Mouse (Mus musculus): ENCODE results near the gene Atp6v0d1.
"Not testable (repeated sequence)": the region's sequence is repeated elsewhere in the genome, so short reads cannot be mapped to it uniquely, and the experiment has no call there.

Atp6v0d1 gene

DNA sequence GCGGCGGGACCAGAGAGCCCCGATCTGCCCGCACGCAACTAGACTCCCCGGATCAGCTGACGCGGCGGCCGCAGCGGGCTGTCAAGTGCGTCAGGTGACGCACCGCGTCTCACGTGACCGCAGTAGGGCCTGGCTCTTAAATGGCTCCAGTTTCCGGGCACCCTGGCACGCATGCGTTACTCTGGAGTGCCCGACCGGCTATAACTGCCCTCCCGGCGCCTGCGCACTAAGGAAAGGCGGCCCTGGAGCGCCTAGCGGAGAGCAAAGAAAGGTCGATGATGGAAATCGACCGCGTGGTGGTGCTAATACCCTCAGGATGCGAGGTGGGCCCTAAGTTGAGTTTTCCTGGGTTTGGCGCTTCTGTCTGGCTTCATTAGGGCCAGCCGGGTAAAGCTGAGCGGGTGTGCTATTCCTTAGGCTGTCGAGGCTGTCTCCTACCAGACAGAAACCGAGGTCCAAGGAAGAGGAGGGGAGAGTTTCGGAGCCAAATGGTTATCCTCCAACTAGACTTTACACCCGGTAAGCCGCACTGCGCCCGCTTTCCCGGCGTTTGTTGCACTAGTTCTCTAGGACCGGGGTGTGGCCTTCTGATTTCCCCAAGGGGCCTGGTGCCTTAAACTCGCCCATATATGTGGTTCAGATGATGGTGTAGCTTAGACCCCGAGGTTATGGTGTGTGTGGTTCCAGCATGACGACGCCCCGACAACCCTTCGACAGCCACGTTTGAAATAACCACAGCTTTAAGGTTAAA, at the start of gene Atp6v0d1:
Gene Atp6v0d1, minus strand, starts transcription at position 96 of the 751 bp plus-strand sequence.
- DNase-seq (ENCODE audit: low spot score in 2 of 2): peak; percentile 99 to 100

DNA sequence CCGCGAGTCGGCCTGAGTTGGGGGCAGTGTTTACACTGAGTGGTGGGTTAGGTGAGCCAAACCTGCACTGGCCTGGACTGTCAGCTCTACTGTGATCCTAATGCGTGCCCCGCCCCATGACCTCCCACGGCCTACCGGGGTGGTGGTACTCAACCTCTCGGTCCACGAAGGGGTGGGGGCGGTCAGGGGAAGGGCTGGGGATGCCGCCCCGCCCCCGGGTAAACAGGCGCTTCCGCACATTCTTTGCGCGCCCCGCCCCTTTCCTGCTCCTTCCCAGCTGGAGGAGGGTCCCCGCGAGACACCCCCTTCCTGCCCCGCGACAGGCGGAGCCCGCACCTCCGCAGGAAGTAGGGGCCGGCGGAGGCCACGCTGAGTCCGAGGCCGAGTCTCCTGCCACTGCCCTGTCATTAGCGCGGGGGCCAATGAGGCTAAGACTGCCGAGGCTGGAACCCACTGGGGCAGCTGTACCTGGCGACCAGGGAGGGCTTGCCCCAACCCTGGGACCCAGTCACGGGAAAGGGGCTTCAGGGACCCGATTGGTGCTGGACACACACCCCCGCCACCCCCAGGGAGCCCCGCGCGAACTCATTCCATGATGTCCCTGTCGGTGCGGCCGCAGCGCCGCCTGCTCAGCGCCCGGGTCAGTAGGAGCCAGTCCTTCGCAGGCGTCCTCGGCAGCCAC, 48.1 kb upstream of the Atp6v0d1 start:
- DNase-seq (ENCODE audit: low spot score in 2 of 2): peak; percentile 36 to 38

DNA sequence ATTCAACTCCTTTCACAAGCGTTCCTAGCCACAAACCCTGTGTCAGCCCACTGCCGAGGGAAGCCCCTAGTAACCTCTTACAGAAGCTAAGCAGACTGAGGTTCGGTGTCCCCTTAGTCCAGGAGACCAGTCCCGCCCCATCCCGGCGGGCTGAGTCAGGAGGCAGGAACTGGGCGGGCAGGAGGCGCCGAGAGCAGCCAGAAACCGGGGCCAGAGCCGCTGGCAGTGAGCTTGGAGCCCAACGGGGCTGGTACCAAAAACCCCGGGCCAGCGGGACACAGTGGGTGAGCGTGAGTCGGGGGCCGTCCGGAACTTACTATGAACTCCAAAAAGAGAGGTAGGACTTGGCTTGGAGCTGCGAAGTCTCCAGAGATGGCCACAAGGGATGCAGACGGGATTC, 47.2 kb upstream of the Atp6v0d1 start:
- no peak for DNase-seq (ENCODE audit: low spot score in 2 of 2)

DNA sequence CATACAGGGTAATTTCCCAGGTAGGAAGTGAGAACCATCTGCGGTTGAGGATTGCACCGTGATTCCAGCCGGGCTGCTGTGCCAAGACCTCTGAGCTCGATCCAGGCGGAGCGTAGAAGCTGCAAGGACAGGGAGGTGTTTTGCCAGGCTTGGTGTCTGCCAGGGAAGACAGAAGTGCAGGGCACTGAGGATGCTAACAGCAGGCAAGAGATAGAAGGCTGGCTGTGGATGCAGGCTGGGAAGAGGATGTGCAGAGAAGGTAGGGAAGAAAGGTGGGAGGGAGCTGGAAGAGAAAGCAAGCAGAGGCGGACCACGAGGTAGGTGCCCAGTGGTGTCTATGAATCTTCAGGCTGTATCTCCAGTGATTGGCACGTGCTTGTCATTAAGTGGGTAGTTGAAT, 46.0 kb upstream of the Atp6v0d1 start:
- no peak for DNase-seq (ENCODE audit: low spot score in 2 of 2)

DNA sequence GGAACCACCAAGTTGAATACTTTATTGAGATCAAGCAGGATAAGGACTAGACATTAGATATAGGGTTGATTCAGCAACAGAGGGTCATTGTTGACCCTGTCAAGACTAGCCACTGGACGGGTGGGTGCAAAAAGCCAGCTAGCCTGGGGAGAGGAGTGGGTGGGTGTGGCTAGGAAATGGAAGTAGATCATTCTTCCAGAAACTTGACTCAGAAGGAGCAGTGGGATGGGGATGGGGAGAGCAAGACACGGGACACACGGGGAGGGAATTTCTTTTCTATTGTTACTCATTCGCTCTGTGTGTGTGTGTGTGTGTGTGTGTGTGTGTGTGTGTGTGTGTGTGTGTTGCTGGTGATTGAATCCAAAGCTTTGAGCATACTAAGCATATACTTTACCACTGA, 43.9 kb upstream of the Atp6v0d1 start:
- no peak for DNase-seq (ENCODE audit: low spot score in 2 of 2)

DNA sequence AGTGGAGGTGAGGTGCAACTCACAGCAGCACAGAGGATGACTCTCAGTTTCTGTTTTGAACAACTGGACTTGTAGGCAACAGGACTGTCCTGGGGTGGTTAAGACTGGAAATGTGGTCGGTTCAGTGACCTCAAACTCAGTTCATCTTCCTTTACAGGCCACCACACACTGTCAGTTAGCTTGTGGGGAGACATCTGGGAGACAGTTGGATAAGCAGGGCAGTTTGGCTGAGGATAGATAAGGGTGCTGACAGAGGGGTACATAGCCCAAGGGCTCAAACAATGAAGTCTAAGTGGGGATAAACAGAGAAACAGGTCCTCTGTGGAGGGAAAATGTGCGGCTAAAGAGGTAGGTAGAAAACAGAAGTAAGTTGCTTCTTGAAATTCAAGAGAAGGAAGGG, 43.5 kb upstream of the Atp6v0d1 start:
- peak; percentile 31 to 61 for DNase-seq (ENCODE audit: low spot score in 2 of 2)

DNA sequence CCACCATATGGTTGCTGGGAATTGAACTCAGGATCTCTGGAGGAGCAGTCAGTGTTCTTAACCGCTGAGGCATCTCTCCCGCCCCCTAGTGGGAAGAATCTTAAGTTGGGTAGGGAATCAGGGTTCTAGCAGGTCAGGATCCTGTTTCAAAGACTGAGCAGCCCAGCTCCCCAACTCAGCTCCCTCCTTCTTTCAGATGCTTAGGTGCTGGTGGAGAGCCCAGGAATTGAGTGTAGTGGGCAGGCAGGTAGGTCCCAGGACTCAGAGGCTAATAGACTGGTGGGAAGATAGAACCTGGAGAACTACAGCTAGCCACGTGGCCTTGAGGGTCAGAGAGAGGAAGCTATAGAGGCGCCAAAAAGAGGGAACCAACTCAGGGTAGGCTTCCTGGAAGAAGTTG, 41.8 kb upstream of the Atp6v0d1 start:
- peak in 1 of 2 experiments; percentile 41 for DNase-seq (ENCODE audit: low spot score in 2 of 2)

DNA sequence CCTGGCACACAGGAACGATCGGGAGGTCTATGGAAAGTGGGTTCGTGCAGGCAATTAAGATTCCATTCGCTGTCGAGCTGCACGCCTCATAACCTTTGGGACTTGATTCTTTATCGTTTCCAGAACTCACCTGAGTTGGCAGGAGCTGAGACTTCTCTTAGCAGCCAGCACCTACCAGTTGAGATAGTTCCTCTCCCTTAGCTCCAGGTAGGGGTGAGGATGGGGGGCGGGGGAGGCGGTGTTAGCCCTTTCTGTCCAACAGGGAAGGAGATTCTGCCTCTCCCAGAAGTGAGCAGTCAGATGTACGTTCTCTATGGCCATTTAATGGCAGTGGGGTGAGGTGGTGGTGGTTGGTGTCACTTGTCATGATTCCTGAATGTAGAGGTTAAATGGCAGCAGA, 41.2 kb upstream of the Atp6v0d1 start:
- no peak for DNase-seq (ENCODE audit: low spot score in 2 of 2)

DNA sequence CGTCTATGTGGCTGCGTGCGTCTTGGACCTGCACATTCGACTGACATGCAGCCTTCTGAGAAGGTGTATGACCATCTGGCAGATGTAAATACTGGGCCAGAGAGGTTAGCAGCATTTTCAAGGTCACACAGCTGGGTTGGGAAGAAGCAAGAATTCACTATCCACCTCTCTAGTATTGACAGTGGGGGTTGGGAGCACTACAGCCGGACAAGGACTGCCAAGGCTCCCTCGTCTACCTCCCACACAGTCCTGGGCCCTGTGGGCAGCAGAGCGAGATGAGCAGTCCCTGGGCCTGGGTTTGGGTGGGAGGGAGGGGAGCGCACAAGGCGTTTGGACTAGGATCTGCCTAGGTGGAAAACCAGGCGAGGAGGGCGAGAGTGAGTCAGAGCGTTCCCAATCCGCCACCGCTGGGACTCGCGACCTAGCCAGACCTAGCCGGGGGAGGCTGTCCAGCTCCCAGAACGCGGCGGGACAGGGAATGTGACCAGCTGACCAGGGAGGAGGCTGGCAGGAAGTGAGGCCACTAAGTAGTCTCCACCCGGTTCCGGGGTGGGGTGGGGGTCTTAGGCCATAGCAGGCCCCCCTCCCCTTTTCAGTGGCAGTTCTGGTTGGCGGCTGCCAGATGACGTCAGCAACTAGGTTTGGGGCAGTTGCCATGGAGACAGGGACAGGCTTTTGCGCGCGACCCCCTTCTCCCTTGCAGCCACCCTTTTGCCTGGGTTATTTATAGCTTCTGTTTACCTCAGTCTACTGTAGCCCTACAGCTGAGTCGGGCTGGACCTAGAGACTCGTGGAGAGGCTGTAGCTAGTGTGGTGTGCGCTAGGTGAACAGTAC, 40.6 kb upstream of the Atp6v0d1 start:
- DNase-seq (ENCODE audit: low spot score in 2 of 2): peak; percentile 79 to 81

DNA sequence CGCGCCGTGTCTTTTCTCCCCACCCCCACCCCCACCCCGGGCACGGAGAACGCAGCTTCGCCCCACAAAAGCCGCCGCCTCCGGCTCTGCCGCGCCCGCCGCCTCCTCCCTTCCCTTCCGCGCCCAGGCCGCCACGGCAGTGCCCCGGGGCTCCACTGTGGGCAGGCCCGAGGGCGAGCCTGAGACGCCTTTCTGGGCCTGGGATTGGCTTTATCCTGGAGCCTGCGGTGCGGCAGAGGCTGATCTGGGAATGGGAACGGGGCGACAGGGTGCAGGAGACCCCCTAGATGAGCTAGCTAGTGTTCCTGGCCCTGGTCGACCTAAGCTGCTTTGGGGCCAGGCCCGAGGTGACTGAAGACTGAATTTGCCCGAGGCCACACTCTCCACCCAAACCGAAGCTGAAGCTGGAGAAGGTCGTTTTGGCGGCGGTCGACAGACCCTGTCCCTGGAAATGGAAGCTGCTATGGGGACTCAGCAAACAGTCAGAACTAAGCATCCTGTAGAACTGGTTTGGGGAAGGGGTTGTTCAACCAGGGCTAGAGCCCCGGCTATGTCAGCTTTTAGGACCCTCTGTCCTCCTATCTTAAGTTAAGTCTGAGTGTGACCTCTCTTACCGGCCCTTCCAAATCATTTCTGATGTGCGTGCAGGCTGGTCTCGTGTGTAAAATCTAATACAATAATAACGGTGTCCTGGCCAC, 39.8 kb upstream of the Atp6v0d1 start:
- peak in 1 of 2 experiments; percentile 24 for DNase-seq (ENCODE audit: low spot score in 2 of 2)

- peak; percentile 54 to 71 for DNase-seq (ENCODE audit: low spot score in 2 of 2)
Measured at GRCm38 (mm10) chr8:105604804-105605381, 39.0 kb upstream of the Atp6v0d1 start, which contains the start of gene Ripor1. Ripor1 (plus strand) TSS chr8:105605255.

GRCm38 (mm10) chr8:105602540-105602939, 36.7 kb upstream of the Atp6v0d1 start:
- not testable (repeated sequence) for DNase-seq (ENCODE audit: low spot score in 2 of 2)

- DNase-seq (ENCODE audit: low spot score in 2 of 2): no peak
Measured at GRCm38 (mm10) chr8:105601301-105601700, 35.5 kb upstream of the Atp6v0d1 start.

- DNase-seq (ENCODE audit: low spot score in 2 of 2): no peak
Measured at GRCm38 (mm10) chr8:105598777-105599176, 32.9 kb upstream of the Atp6v0d1 start.

DNA sequence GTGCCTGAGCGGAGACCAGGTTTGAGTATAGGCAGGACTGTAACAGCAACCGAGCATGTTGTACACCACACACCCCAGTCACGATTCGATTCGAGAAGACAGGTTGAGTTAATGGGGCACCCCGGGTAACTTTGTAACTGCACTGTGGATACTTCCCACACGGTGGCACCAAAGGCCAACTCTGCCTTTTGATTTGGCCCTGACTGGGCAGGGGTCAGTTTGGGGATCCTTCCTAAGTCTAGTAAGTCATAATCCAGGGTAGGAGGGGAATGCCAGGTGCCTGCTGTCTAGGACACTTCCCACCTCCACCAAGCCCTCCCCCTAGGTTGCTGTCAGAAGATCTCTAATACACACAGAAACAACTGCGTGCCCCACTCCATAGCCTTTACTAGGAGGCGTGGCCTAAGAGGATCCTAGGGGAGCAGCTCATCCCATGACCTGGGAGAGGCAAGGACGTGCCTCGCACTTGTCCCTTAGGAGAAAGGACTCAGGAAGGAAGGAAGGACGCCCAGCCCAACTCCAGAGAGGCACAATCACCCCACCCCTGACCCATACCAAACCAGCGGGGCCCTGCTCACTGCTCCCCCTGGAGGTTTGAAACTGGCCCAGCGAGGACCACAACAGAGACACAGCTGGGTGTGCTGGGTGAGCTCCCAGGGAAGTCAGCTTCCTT, 30.7 kb upstream of the Atp6v0d1 start:
- peak; percentile 60 to 72 for DNase-seq (ENCODE audit: low spot score in 2 of 2)

GRCm38 (mm10) chr8:105594451-105595242, 28.8 kb upstream of the Atp6v0d1 start:
- no peak for DNase-seq (ENCODE audit: low spot score in 2 of 2)

DNA sequence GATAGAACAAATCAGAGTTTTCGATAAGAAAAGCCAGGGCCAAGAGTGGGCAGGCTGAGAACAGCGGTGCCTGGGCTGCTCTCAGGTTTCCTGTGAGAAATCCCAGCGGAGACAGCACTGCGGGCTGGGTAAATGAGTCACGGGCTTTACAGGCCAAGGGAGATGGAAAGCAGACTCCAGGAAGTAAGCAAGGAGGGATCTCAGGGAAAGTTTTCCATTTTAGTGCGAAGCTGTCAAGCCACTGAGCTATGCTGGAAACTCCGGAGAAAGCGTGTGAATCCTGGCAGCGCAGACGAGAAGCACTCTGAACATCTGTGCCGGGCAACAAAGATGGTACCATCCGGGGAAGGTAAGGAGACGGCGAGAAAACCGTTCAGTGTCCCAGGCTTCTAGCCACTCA, 28.0 kb upstream of the Atp6v0d1 start:
- no peak for DNase-seq (ENCODE audit: low spot score in 2 of 2)

GRCm38 (mm10) chr8:105592431-105592830, 26.6 kb upstream of the Atp6v0d1 start:
- DNase-seq (ENCODE audit: low spot score in 2 of 2): no peak

DNA sequence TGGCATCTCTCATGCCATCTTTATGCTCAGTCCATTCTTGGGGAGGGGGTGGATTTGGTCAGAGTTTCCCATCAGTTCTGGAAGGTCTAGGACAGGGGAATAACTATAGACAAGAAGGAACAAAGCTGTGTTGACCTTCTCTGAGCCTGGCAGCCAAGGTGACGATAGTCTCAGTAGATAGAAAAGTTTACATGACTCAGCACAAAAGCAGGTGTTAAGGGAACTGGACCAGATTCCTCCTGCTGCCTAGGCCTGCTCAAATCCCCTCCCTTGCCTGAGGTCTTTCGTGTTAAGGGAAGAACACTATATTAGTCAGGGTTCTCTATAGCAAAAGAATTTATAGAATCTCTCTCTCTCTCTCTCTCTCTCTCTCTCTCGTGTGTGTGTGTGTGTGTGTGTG, 13.9 kb upstream of the Atp6v0d1 start:
- no peak for DNase-seq (ENCODE audit: low spot score in 2 of 2)

- no peak for DNase-seq (ENCODE audit: low spot score in 2 of 2)
Measured at GRCm38 (mm10) chr8:105575538-105575937, 9.7 kb upstream of the Atp6v0d1 start.
